Mouse (Mus musculus) forelimb bud, embryonic 11.5 days (tissue): Measurements from ENCODE around the gene Slc25a35.
"Not testable (repeated sequence)": the region's sequence is repeated elsewhere in the genome, so short reads cannot be mapped to it uniquely, and the experiment has no call there.

Experiments used
- DNase-seq: peaks from one replicate; pipeline ENCODE4 v3.0.0-alpha.2; 2012; ENCODE audit warnings: low read depth, low spot score

Gene Slc25a35

DNA sequence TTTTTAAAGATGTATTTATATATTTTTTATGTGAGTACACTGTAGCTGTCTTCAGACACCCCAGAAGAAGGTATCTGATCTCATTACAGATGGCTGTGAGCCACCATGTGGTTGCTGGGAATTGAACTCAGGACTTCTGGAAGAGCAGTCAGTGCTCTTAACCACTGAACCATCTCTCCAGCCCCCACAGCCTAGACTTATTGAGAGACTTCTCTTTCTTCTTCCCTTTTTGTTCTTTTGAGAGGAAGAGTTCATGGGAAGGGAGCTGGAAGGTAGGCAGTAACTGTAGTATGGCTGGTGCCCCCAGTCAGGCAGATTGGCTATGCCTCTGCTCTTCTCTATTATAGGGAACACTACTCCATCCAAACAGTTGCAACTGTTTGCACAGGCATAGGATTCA, 38.6 kb downstream of the Slc25a35 start:
- not testable (repeated sequence) for DNase-seq

DNA sequence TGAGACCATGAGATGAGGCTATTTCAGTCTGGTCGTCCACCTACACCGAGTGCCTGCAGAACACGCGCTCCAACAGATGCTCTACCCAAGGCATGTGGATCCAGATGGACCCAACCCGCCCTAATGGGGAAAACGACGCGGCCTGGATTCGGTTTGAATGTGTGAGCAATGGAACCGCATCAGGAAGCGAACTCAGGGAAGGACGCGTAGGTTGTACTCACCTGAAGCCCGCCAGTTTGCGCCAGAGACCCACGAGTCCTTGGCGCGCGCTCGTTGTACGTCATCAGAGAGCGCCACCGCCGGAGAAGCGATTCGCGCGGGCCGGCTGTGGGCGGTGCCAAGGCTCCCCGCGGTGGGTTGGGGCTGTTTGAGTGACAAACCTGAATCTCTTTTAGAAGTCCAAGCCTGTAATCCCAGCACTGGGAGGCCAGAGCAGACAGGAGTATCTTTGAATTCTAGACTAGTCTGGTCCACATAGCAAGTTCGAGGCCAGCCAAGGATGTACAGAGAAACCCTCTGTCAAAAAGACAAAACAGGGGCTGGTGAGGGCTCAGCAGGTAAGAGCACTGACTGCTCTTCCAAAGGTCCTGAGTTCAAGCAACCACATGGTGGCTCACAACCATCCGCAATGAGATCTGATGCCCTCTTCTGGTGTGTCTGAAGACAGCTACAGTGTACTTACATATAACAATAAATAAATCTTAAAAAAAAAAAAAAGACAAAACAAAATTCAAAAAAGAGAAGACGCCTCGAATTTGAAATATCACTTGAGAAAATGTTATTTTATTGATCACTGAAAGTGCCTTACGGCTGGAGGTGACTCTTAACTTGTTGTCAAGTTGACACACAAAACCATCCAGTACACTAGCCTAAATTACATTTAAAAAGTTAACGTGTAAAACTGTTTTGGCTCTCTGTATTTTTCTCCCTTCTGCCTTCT, 40.5 kb downstream of the Slc25a35 start, which contains the start of gene Pfas:
TSS of gene Pfas (minus strand) at position 279 of the 940 bp plus-strand sequence.
- peak; percentile 92 for DNase-seq

DNA sequence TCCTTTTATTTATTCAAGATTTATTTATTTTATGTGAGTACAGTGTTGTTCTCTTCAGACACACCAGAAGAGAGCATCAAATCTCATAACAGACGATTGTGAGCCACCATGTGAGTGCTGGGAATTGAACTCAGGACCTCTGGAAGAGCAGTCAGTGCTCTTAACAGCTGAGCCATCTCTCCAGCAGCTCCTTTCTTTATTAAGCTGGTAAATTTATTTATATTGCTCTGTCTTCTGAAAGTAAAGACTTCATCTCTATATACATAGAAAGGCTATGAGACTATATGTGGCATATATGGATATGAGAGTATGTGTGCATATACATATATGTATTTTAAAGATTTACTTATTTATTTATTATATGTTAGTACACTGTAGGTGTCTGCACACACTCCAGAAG, 41.6 kb downstream of the Slc25a35 start:
- no peak for DNase-seq

DNA sequence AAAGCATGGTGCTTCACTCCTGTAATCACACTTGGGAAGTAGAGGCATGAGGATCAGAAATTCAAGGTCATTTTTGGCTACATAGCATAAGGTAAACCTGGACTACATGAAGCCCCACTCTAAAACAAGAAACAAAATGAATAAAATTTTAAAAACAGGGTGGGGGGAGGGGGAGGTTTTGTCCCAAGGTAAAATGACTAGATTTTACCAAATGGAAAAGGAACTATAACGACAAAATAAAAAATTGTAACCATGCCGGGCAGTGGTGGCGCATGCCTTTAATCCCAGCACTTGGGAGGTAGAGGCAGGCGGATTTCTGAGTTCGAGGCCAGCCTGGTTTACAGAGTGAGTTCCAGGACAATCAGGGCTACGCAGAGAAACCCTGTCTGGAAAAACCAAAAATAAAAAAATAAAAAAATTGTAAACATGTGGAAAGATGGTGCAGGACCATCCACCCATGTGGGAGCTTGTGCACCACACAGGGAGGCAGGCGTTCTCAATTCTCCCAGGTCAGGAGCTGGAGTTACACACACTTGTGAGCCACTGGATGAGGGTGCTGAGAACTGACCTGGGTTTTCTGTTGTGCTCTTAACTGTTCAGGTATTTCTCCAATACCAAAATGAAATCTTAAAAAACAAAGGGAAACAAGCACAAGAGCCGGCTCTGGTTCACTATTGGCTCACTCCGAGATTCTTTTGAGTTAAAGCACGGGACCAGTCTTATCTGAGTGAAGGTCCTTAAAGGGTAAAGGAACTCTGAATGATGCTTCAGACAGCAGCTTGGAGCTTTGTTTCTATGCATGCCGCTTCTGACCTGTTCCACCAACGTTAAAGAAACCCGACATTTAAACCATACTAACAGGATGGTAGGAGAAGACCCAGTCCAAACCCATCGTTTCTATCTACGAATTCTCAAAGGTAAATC, 42.7 kb downstream of the Slc25a35 start:
- DNase-seq = no peak

DNA sequence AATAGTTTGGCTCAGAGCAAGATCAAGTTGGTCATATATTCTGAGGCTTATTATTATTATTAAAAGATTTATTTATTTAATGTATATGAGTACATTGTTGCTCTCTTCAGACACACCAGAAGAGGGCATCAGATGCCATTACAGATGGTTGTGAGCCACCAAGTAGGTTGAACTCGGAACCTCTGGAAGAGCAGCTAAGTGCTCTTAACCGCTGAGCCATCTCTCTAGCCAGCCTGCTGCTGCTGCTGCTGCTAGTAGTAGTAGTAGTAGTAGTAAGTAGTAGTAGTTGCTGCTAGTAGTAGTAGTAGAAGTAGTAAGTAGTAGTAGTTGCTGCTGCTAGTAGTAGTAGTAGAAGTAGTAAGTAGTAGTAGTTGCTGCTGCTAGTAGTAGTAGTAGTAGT, 43.5 kb downstream of the Slc25a35 start:
- DNase-seq = not testable (repeated sequence)

DNA sequence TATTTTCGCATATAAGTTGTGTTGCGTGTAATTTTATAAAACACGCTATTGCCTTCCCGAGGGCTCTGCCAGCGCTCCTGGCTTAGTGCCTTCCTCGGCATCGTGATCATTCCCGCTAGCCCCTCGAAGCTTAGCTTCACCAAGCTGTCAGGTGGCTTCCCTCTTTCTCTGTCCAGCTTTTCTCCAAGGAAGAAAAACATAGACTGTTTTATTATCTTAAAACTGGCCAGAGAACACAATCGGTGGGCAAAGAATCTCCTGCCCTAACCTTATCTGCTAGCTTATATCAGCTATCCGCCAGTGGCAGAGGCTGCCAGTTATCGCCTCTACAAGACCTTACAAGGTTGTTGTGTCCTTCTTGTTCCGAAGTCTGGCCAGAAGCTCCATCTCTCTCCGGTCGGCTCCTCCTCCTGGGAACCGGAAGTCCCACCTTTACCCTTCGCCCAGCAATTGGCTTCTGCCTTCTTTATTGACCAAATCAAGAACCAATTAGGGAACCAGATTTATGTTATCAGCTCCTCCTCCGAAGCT, 44.2 kb downstream of the Slc25a35 start:
- DNase-seq = peak; percentile 86

DNA sequence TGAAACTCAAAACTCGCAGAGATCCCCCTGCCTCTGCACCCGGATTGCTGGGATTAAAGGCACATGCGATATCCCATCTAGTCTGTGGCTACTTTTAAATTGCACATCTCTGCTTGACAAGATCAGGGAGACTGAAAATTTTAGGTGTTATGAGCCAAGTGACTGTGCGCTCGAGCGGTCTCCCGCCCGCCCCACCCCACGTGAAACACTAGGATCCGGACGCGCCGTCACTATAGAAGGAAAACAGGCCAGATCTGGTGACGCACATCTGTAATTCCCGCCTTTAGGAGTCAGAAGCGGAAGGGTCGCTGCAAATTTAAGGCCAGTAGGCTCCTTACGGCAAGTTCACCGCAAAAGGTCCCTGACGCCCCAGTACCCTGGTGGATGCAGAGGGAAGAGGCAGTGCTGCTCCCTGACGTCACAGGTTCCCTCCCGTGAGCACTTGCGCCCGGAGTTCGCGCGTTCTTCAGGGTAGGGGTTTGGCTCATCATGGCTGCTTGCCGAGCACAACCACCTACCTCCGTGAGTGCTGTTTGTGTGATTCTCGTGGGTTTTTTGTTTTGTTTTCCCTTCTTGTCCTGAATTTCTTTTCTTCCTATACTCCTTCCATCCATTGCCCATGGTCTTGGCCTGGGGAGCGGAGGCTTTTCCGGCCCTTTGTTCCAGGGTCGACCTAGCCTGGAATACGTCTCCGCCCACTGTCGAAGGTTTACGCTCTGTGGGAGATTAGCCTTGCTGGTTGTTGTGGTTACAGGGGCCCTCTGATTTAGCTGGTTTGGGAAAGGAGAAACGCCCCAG, 47.9 kb downstream of the Slc25a35 start, which contains the start of gene Ctc1:
TSS of gene Ctc1 (plus strand) at position 268 of the 798 bp plus-strand sequence.
- DNase-seq = peak; percentile 96

DNA sequence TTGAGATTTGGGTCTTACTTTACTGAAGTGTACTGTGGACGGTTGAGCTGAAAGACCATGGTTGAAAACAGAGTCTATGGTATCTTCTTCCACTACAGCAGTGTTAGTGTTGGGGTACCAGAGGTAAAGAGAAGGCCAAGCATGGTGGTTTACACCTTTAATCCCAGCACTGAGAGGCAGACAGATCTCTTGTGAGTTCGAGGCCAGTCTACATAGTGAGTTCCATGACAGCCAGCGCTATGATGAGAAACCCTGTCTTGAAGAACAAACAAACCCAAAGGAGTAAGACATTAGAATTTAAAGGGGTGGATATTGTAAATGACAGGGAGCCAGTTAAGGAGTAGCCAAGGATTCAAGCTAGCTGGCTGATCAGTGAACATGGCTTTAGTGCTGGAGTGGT, 48.8 kb downstream of the Slc25a35 start:
- DNase-seq = no peak

DNA sequence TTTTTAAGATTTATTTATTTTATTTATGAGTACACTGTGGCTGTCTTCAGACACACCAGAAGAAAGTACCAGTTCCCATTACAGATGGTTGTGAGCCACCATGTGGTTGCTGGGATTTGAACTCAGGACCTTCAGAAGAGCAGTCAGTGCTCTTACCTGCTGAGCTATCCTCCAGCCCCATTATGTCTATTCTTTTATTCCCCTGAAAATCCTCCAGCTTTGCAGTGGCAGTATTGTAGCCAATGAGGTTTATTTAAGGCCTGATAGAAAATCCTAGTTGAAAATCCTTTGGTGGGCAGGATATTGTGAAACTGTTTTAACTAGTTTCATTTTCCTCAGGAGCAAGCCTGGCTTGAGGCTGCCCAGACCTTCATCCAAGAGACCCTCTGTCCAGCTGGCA, 52.8 kb downstream of the Slc25a35 start:
- no peak for DNase-seq
